Mouse (Mus musculus): ENCODE data around the gene Kansl2. TPM values are rescaled to one million over a fixed set of nuclear protein-coding genes. Genes with fewer than 3 reads are reported as not detected.

The Kansl2 gene
- polyA plus RNA-seq, 1 experiment from 2014 or later, result 99.6 TPM

Small RNA genes within 50 kb of the gene (microRNA-seq; reads per million reads assigned to microRNA genes)
- gene Mir1291, result not detected

Other genes with a start within 250 kb of the Kansl2 start
- gene Zfp641, start 238.1 kb downstream of the Kansl2 start, polyA plus RNA-seq (2014; fragmentation: Nextera tagmentation; extraction: Ambion mirVana), result 13.1 and 13.2 TPM in 2 replicates
- not detected in 2 replicates for gene Olfr285, start 216.9 kb downstream of the Kansl2 start, polyA plus RNA-seq (2014; fragmentation: Nextera tagmentation; extraction: Ambion mirVana)
- not detected in 2 replicates for gene Olfr284, start 193.3 kb downstream of the Kansl2 start, polyA plus RNA-seq (2014; fragmentation: Nextera tagmentation; extraction: Ambion mirVana)
- gene Olfr283, start 153.3 kb downstream of the Kansl2 start, polyA plus RNA-seq (2014; fragmentation: Nextera tagmentation; extraction: Ambion mirVana), result not detected in 2 replicates
- not detected in 2 replicates for gene Olfr282, start 103.0 kb downstream of the Kansl2 start, polyA plus RNA-seq (2014; fragmentation: Nextera tagmentation; extraction: Ambion mirVana)
- not detected in 2 replicates for gene Olfr281, start 81.7 kb downstream of the Kansl2 start, polyA plus RNA-seq (2014; fragmentation: Nextera tagmentation; extraction: Ambion mirVana)
- gene OR5BS1P, start 64.4 kb downstream of the Kansl2 start, polyA plus RNA-seq (2014; fragmentation: Nextera tagmentation; extraction: Ambion mirVana), result not detected in 2 replicates
- gene Lalba, start 51.5 kb downstream of the Kansl2 start, polyA plus RNA-seq (2014; fragmentation: Nextera tagmentation; extraction: Ambion mirVana), result not detected in 2 replicates
- gene Olfr279, start 41.9 kb downstream of the Kansl2 start, polyA plus RNA-seq (2014; fragmentation: Nextera tagmentation; extraction: Ambion mirVana), result not detected in 2 replicates
- gene Ccnt1, start 36.7 kb upstream of the Kansl2 start, polyA plus RNA-seq (2014; fragmentation: Nextera tagmentation; extraction: Ambion mirVana), result 70.7 and 72.0 TPM in 2 replicates
- gene 4930415O20Rik, start 36.7 kb upstream of the Kansl2 start, polyA plus RNA-seq (2014; fragmentation: Nextera tagmentation; extraction: Ambion mirVana), result 0.40 TPM in 1 of 2 replicates, not detected in the other
- gene Adcy6, start 75.8 kb upstream of the Kansl2 start, polyA plus RNA-seq (2014; fragmentation: Nextera tagmentation; extraction: Ambion mirVana), result 10.2 and 11.6 TPM in 2 replicates
- 84.9 and 101 TPM in 2 replicates for gene Cacnb3, start 96.6 kb upstream of the Kansl2 start, polyA plus RNA-seq (2014; fragmentation: Nextera tagmentation; extraction: Ambion mirVana)
- 17.9 and 24.9 TPM in 2 replicates for gene Ddx23, start 128.6 kb upstream of the Kansl2 start, polyA plus RNA-seq (2014; fragmentation: Nextera tagmentation; extraction: Ambion mirVana)
- gene Rnd1, start 143.2 kb upstream of the Kansl2 start, polyA plus RNA-seq (2014; fragmentation: Nextera tagmentation; extraction: Ambion mirVana), result 4.7 and 7.3 TPM in 2 replicates
- 5.2 and 6.0 TPM in 2 replicates for gene Ccdc65, start 173.9 kb upstream of the Kansl2 start, polyA plus RNA-seq (2014; fragmentation: Nextera tagmentation; extraction: Ambion mirVana)
- 3.6 and 7.1 TPM in 2 replicates for gene Fkbp11, start 193.9 kb upstream of the Kansl2 start, polyA plus RNA-seq (2014; fragmentation: Nextera tagmentation; extraction: Ambion mirVana)
- 66.3 and 77.2 TPM in 2 replicates for gene Arf3, start 228.9 kb upstream of the Kansl2 start, polyA plus RNA-seq (2014; fragmentation: Nextera tagmentation; extraction: Ambion mirVana)
- gene Wnt10b, start 243.9 kb upstream of the Kansl2 start, polyA plus RNA-seq (2014; fragmentation: Nextera tagmentation; extraction: Ambion mirVana), result 0.19 TPM in 1 of 2 replicates, not detected in the other

Measured in neural tube, embryonic 14.5 days (tissue).